ENCODE assay signal across 14 mouse cellular contexts in genomic region chr17:27063717-27064116, GRCm38 (mm10). TPM values are rescaled to one million over a fixed set of nuclear protein-coding genes. Genes with fewer than 3 reads are reported as not detected.
DNase-seq lines count a peak whose midpoint lies in the region; ATAC-seq and TF ChIP-seq lines count a peak whose summit lies in the region.
"Had no signal": no experiment of that assay in that cellular context is flagged by ENCODE, and none has a peak within 500 bp of the region (broad histone marks: within the 10 kb centered on the region; RNA-seq: fewer than 3 reads in every experiment).

No protein-coding gene starts in this region.

- TF ChIP-seq CTCF in lung, postnatal 0 days (IDR thresholded peaks at IDR 0.05) = no peak

- no peak overlapping the region for H3K27ac ChIP-seq in heart, embryonic 12.5 days (ENCODE audit: poor library complexity, severe bottlenecking)
- no peak overlapping the region for H3K27ac ChIP-seq in lung, postnatal 0 days (ENCODE audit: low read length)
- H3K27ac ChIP-seq in limb, embryonic 11.5 days (replicated peaks; ENCODE audit: low read depth, low read length) = no peak overlapping the region
- H3K27ac ChIP-seq: hindbrain, embryonic 10.5 days; liver, embryonic 15.5 days; midbrain, embryonic 12.5 days; neural tube, embryonic 13.5 days had no signal

- H3K36me3 ChIP-seq in heart, embryonic 12.5 days = no peaks in the 10 kb centered on the region
- no peaks in the 10 kb centered on the region for H3K36me3 ChIP-seq in lung, postnatal 0 days (ENCODE audit: insufficient read depth, low read length)
- no peaks in the 10 kb centered on the region for H3K36me3 ChIP-seq in limb, embryonic 11.5 days (ENCODE audit: control insufficient read depth, insufficient read depth, low read length)
- H3K36me3 ChIP-seq: hindbrain, embryonic 10.5 days; liver, embryonic 15.5 days; midbrain, embryonic 12.5 days; neural tube, embryonic 13.5 days had no signal

- peak; percentile 49; the same call in 1 of the 2 replicates for ATAC-seq in heart, embryonic 12.5 days (ENCODE audit: insufficient number of reproducible peaks, low FRiP score)
- ATAC-seq in lung, postnatal 0 days = peak; percentile 56
- no peak for ATAC-seq in limb, embryonic 11.5 days (ENCODE audit: insufficient number of reproducible peaks, low FRiP score, low TSS enrichment, low read depth)

- TF ChIP-seq EP300 in lung, postnatal 0 days (IDR thresholded peaks at IDR 0.05) = no peak

- DNase-seq in heart, postnatal 4 days = no peak
- DNase-seq in lung, postnatal 0 days (ENCODE audit: low spot score) = no peak
- DNase-seq in lung, postnatal 4 days = no peak
- no peak for DNase-seq in limb, embryonic 11.5 days (ENCODE audit: low spot score)
- DNase-seq in right cerebral cortex, adult 2 months (ENCODE audit: low spot score in 2 of 2) = no peak
- DNase-seq in layer of hippocampus, adult 8-10 months (ENCODE audit: low spot score in 2 of 2) = no peak
- no peak for DNase-seq in adrenal gland, postnatal 4 days (ENCODE audit: low spot score in 2 of 2)
- DNase-seq: cerebellum, postnatal 10 days; kidney, postnatal 25 days had no signal

- H3K4me3 ChIP-seq in heart, embryonic 12.5 days = no peak overlapping the region
- no peak overlapping the region for H3K4me3 ChIP-seq in lung, postnatal 0 days (ENCODE audit: low read depth, low read length)
- H3K4me3 ChIP-seq in limb, embryonic 11.5 days (ENCODE audit: low read depth, low read length) = no peak overlapping the region
- H3K4me3 ChIP-seq: hindbrain, embryonic 10.5 days; liver, embryonic 15.5 days; midbrain, embryonic 12.5 days; neural tube, embryonic 13.5 days had no signal

- H3K27me3 ChIP-seq in heart, embryonic 12.5 days (replicated peaks) = peaks cover 9% of the 10 kb centered on the region; the same call in 1 of the 2 replicates
- H3K27me3 ChIP-seq in lung, postnatal 0 days (replicated peaks; ENCODE audit: insufficient read depth, low read length) = no peaks in the 10 kb centered on the region
- H3K27me3 ChIP-seq in limb, embryonic 11.5 days (ENCODE audit: control insufficient read depth, insufficient read depth, low read length) = no peaks in the 10 kb centered on the region

- peaks cover 3% of the 10 kb centered on the region; the same call in 1 of the 2 replicates for H3K9me3 ChIP-seq in heart, embryonic 12.5 days (replicated peaks)
- H3K9me3 ChIP-seq in lung, postnatal 0 days (ENCODE audit: low read length) = no peaks in the 10 kb centered on the region
- H3K9me3 ChIP-seq in limb, embryonic 11.5 days (ENCODE audit: control insufficient read depth, low read length) = no peaks in the 10 kb centered on the region
- H3K9me3 ChIP-seq: hindbrain, embryonic 10.5 days; liver, embryonic 15.5 days; midbrain, embryonic 12.5 days; neural tube, embryonic 13.5 days had no signal

- 0 out of 2 replicates have a peak overlapping the region, but pooled peaks have one; percentile 25 for H3K9ac ChIP-seq in heart, embryonic 12.5 days
- no peak overlapping the region for H3K9ac ChIP-seq in lung, postnatal 0 days (replicated peaks; ENCODE audit: low read depth)
- H3K9ac ChIP-seq in limb, embryonic 11.5 days (ENCODE audit: low read length) = peak overlapping the region; percentile 9; the same call in 1 of the 2 replicates
- H3K9ac ChIP-seq: liver, embryonic 15.5 days; midbrain, embryonic 12.5 days; neural tube, embryonic 13.5 days had no signal

- peaks cover 37% of the 10 kb centered on the region for H3K4me1 ChIP-seq in heart, embryonic 12.5 days (replicated peaks)
- H3K4me1 ChIP-seq in lung, postnatal 0 days (ENCODE audit: insufficient read depth, low read depth, low read length) = no peaks in the 10 kb centered on the region
- peaks cover 9% of the 10 kb centered on the region for H3K4me1 ChIP-seq in limb, embryonic 11.5 days (ENCODE audit: control insufficient read depth, insufficient read depth, low read length)
- H3K4me1 ChIP-seq: midbrain, embryonic 12.5 days had no signal

- no peak overlapping the region; the same call in 1 of the 2 replicates for H3K4me2 ChIP-seq in heart, embryonic 12.5 days
- no peak overlapping the region for H3K4me2 ChIP-seq in lung, postnatal 0 days (replicated peaks; ENCODE audit: low read depth, low read length)
- H3K4me2 ChIP-seq in limb, embryonic 11.5 days (ENCODE audit: low read depth, severe bottlenecking) = no peak overlapping the region
- H3K4me2 ChIP-seq: liver, embryonic 15.5 days; midbrain, embryonic 12.5 days; neural tube, embryonic 13.5 days had no signal

- WGBS in heart, embryonic 12.5 days = 33% methylated on average over 6 of the region's 6 CpGs
- 26% methylated on average over 6 of the region's 6 CpGs for WGBS in lung, postnatal 0 days
- WGBS in limb, embryonic 11.5 days = 54% methylated on average over 6 of the region's 6 CpGs

RNA-seq across cellular contexts. Expression of gene Itpr3, which starts 6.6 kb away (rescaled TPM):
- polyA plus RNA-seq in heart, embryonic 12.5 days (2016; fragmentation: Nextera tagmentation; extraction: Ambion mirVana) = 3.1 and 4.4 TPM in 2 replicates
- 1 to 10 TPM; 7.5 to 8.2 TPM for total RNA-seq in heart, postnatal 4 days (2021)
- polyA plus RNA-seq in lung, postnatal 0 days (2015; fragmentation: Nextera tagmentation; extraction: Ambion mirVana) = 3.6 and 3.9 TPM in 2 replicates
- 2.5 and 3.0 TPM in 2 replicates for polyA plus RNA-seq in limb, embryonic 11.5 days (2014; fragmentation: Nextera tagmentation; extraction: Ambion mirVana)
- total RNA-seq in layer of hippocampus, adult 8-10 months (2022) = 1 to 10 TPM; 3.0 to 4.8 (median 3.7) TPM
- total RNA-seq in adrenal gland, postnatal 4 days (2021) = 10 to 100 TPM; 13.6 to 19.4 TPM

RNA-seq across cellular contexts. Expression of gene Bak1, which starts 34.9 kb away (rescaled TPM):
- polyA plus RNA-seq in heart, embryonic 12.5 days (2016; fragmentation: Nextera tagmentation; extraction: Ambion mirVana) = 4.3 and 5.8 TPM in 2 replicates
- 10 to 100 TPM; 46.8 to 52.4 TPM for total RNA-seq in heart, postnatal 4 days (2021)
- polyA plus RNA-seq in lung, postnatal 0 days (2015; fragmentation: Nextera tagmentation; extraction: Ambion mirVana) = 3.8 and 4.0 TPM in 2 replicates
- polyA plus RNA-seq in limb, embryonic 11.5 days (2014; fragmentation: Nextera tagmentation; extraction: Ambion mirVana) = 10.9 and 15.6 TPM in 2 replicates
- 10 to 100 TPM; 11.6 to 15.9 (median 13.7) TPM for total RNA-seq in layer of hippocampus, adult 8-10 months (2022)
- 10 to 100 TPM; 43.8 to 46.4 TPM for total RNA-seq in adrenal gland, postnatal 4 days (2021)
